In the genomic region with DNA sequence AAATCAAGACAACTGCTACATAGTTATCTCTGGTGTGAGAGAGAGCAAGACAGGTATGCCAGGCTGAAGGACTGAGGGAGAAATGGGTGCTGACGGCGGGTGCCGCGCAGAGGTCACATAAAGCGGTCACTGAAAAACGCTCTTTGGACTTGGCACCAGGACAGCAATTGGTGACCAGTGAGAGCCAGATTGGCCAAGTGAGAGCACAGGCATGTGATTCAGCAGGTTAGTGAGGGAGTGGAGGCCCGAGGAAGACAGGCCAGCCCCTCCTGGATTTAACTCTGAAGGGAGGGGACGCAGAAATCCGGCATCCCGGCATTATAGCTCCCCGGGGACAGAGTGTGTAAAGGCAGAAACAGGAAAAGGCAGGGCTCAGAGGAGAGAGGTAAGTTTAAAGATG, we compare ENCODE assay signal across 13 mouse cellular contexts. TPM values are rescaled to one million over a fixed set of nuclear protein-coding genes. Genes with fewer than 3 reads are reported as not detected.
DNase-seq lines count a peak whose midpoint lies in the region; ATAC-seq and TF ChIP-seq lines count a peak whose summit lies in the region.
"Had no signal": no experiment of that assay in that cellular context is flagged by ENCODE, and none has a peak within 500 bp of the region (broad histone marks: within the 10 kb centered on the region; RNA-seq: fewer than 3 reads in every experiment).

No protein-coding gene starts in this region.

- no peaks in the 10 kb centered on the region for H3K27me3 ChIP-seq in hindbrain, embryonic 13.5 days
- H3K27me3 ChIP-seq: embryonic facial prominence, embryonic 12.5 days had no signal

- no peak for ATAC-seq in hindbrain, embryonic 13.5 days (ENCODE audit: low FRiP score)
- ATAC-seq: hindbrain, postnatal 0 days had no signal

- WGBS in lung, adult 2 months, result 44% methylated on average over 11 of the region's 11 CpGs
- WGBS in hindbrain, embryonic 13.5 days, result 84% methylated on average over 11 of the region's 11 CpGs

- no peak overlapping the region for H3K9ac ChIP-seq in hindbrain, embryonic 13.5 days
- H3K9ac ChIP-seq: embryonic facial prominence, embryonic 12.5 days had no signal

- no peaks in the 10 kb centered on the region for H3K9me3 ChIP-seq in hindbrain, embryonic 13.5 days
- H3K9me3 ChIP-seq: embryonic facial prominence, embryonic 12.5 days had no signal

- intact Hi-C loops in gastrocnemius, adult 2 months (cut with DNase I), result loop anchor here (5.0 kb wide), 2 partner anchors 58 to 83 kb away; no protein-coding TSS in a partner anchor

- H3K4me1 ChIP-seq in lung, adult 2 months (ENCODE audit: control insufficient read depth, insufficient read depth, low read length), result peaks cover 4% of the 10 kb centered on the region
- H3K4me1 ChIP-seq in hindbrain, embryonic 13.5 days (replicated peaks), result peaks cover 24% of the 10 kb centered on the region

- H3K4me3 ChIP-seq in gastrocnemius, adult 2 months, result peak overlapping the region; percentile 50
- no peak overlapping the region for H3K4me3 ChIP-seq in lung, adult 2 months (replicated peaks; ENCODE audit: extremely low read depth, low read depth, low read length)
- H3K4me3 ChIP-seq in hindbrain, embryonic 13.5 days, result no peak overlapping the region
- H3K4me3 ChIP-seq: embryonic facial prominence, embryonic 12.5 days had no signal

- H3K27ac ChIP-seq in gastrocnemius, adult 2 months, result peak overlapping the region; percentile 79
- H3K27ac ChIP-seq in hindbrain, embryonic 13.5 days, result no peak overlapping the region
- H3K27ac ChIP-seq: embryonic facial prominence, embryonic 12.5 days; hindbrain, postnatal 0 days had no signal

- no peak overlapping the region for H3K4me2 ChIP-seq in hindbrain, embryonic 13.5 days
- H3K4me2 ChIP-seq: embryonic facial prominence, embryonic 12.5 days had no signal

- TF ChIP-seq CTCF in gastrocnemius, adult 2 months (IDR thresholded peaks at IDR 0.05), result no peak
- no peak for TF ChIP-seq CTCF in lung, adult 2 months (IDR thresholded peaks at IDR 0.05; ENCODE audit: insufficient read depth, low read length)

- peak; percentile 63 for DNase-seq in gastrocnemius, adult 2 months
- DNase-seq in gastrocnemius, postnatal 10 days, result no peak
- peak; percentile 34 for DNase-seq in gastrocnemius, postnatal 25 days
- peak; percentile 83 for DNase-seq in kidney, postnatal 10 days
- DNase-seq in lung, adult 2 months, result peak; percentile 51
- no peak for DNase-seq in spleen, postnatal 36 days (ENCODE audit: low spot score in 2 of 2)
- no peak for DNase-seq in right cerebral cortex, postnatal 14 days
- DNase-seq: layer of hippocampus, postnatal 36 days; right cerebral cortex, postnatal 25 days; thymus, adult 18-20 months had no signal

- TF ChIP-seq POLR2A in lung, adult 2 months (IDR thresholded peaks at IDR 0.05; ENCODE audit: borderline replicate concordance, extremely low read depth, low read depth, low read length), result no peak

- H3K36me3 ChIP-seq in hindbrain, embryonic 13.5 days, result peaks cover 10% of the 10 kb centered on the region; the same call in 1 of the 2 replicates
- H3K36me3 ChIP-seq: embryonic facial prominence, embryonic 12.5 days had no signal

RNA-seq across cellular contexts. Expression of a gene that starts 5.3 kb away (rescaled TPM):
- 100 to 1,000 TPM; 110 to 121 TPM for total RNA-seq in gastrocnemius, adult 2 months (2021)
- 100 to 1,000 TPM; 115 to 118 TPM for total RNA-seq in gastrocnemius, postnatal 10 days (2021)
- total RNA-seq in gastrocnemius, postnatal 25 days (2021), result 100 to 1,000 TPM; 102 to 122 TPM
- polyA plus RNA-seq in lung, adult 2 months (2012; rRNA removed), result 56.5 and 70.8 TPM in 2 replicates
- 108 and 111 TPM in 2 replicates for polyA plus RNA-seq in hindbrain, embryonic 13.5 days (2015; fragmentation: Nextera tagmentation; extraction: Ambion mirVana)

RNA-seq across cellular contexts. Expression of a gene that starts 9.9 kb away (rescaled TPM):
- 1 to 10 TPM; 5.1 to 7.3 TPM for total RNA-seq in gastrocnemius, adult 2 months (2021)
- total RNA-seq in gastrocnemius, postnatal 10 days (2021), result 10 to 100 TPM; 11.4 to 12.4 TPM
- total RNA-seq in gastrocnemius, postnatal 25 days (2021), result 1 to 10 TPM; 7.8 TPM
- 18.7 and 20.7 TPM in 2 replicates for polyA plus RNA-seq in lung, adult 2 months (2012; rRNA removed)
- 106 and 114 TPM in 2 replicates for polyA plus RNA-seq in hindbrain, embryonic 13.5 days (2015; fragmentation: Nextera tagmentation; extraction: Ambion mirVana)

RNA-seq across cellular contexts. Expression of a gene that starts 35.9 kb away (rescaled TPM):
- total RNA-seq in gastrocnemius, adult 2 months (2021), result not detected
- under 1 TPM; 0.32 to 0.49 TPM for total RNA-seq in gastrocnemius, postnatal 10 days (2021)
- total RNA-seq in gastrocnemius, postnatal 25 days (2021), result under 1 TPM in 1 of 2 experiments, not detected in 1; 0.13 TPM
- 13.6 and 15.7 TPM in 2 replicates for polyA plus RNA-seq in lung, adult 2 months (2012; rRNA removed)
- 18.9 and 20.2 TPM in 2 replicates for polyA plus RNA-seq in hindbrain, embryonic 13.5 days (2015; fragmentation: Nextera tagmentation; extraction: Ambion mirVana)

RNA-seq across cellular contexts. Expression of a gene that starts 43.6 kb away (rescaled TPM):
- 10 to 100 TPM; 21.9 to 52.6 TPM for total RNA-seq in gastrocnemius, adult 2 months (2021)
- 10 to 100 TPM; 38.8 to 45.1 TPM for total RNA-seq in gastrocnemius, postnatal 10 days (2021)
- 10 to 100 TPM; 27.9 to 47.2 TPM for total RNA-seq in gastrocnemius, postnatal 25 days (2021)
- polyA plus RNA-seq in lung, adult 2 months (2012; rRNA removed), result 46.8 and 47.3 TPM in 2 replicates
- 1.3 and 2.0 TPM in 2 replicates for polyA plus RNA-seq in hindbrain, embryonic 13.5 days (2015; fragmentation: Nextera tagmentation; extraction: Ambion mirVana)

Comparison
In these comparisons a context has a peak if more than half of its experiments do, and no peak if none do; other contexts are left out.
1. DNase-seq: peak in gastrocnemius, adult 2 months (single experiment), gastrocnemius, postnatal 25 days (single experiment), kidney, postnatal 10 days (single experiment) and lung, adult 2 months (single experiment); none in gastrocnemius, postnatal 10 days (single experiment), spleen, postnatal 36 days (0 of 2) and right cerebral cortex, postnatal 14 days (single experiment).